ENCODE assay signal across 8 mouse cellular contexts in genomic region chr12:41024512-41024911, GRCm38 (mm10). TPM values are rescaled to one million over a fixed set of nuclear protein-coding genes. Genes with fewer than 3 reads are reported as not detected.
A peak's percentile ranks its signal among the peaks of the same experiment; 100 is the strongest.
DNase-seq lines count a peak whose midpoint lies in the region; ATAC-seq lines count a peak whose summit lies in the region.

No protein-coding gene starts in this region.

- H3K4me1 ChIP-seq in lung, embryonic 15.5 days = no peaks in the 10 kb centered on the region
- H3K4me1 ChIP-seq in embryonic facial prominence, embryonic 15.5 days = no peaks in the 10 kb centered on the region
- peaks cover 6% of the 10 kb centered on the region; the same call in 1 of the 2 replicates for H3K4me1 ChIP-seq in limb, embryonic 10.5 days

- no peaks in the 10 kb centered on the region for H3K27me3 ChIP-seq in lung, embryonic 15.5 days
- H3K27me3 ChIP-seq in embryonic facial prominence, embryonic 15.5 days = no peaks in the 10 kb centered on the region
- no peaks in the 10 kb centered on the region for H3K27me3 ChIP-seq in limb, embryonic 10.5 days (ENCODE audit: low read depth, poor library complexity, severe bottlenecking)
- H3K27me3 ChIP-seq in splenic B cell, adult 2 months (ENCODE audit: control insufficient read depth, insufficient read depth, low read length, poor library complexity, severe bottlenecking) = no peaks in the 10 kb centered on the region

- H3K27ac ChIP-seq in lung, embryonic 15.5 days = peak overlapping the region; percentile 37; the same call in 1 of the 2 replicates
- H3K27ac ChIP-seq in embryonic facial prominence, embryonic 15.5 days (replicated peaks) = peak overlapping the region; percentile 31; the same call in 1 of the 2 replicates
- peak overlapping the region; percentile 90 for H3K27ac ChIP-seq in limb, embryonic 10.5 days

- peak overlapping the region; percentile 76 for H3K9ac ChIP-seq in lung, embryonic 15.5 days
- H3K9ac ChIP-seq in embryonic facial prominence, embryonic 15.5 days = peak overlapping the region; percentile 63

- no peak for DNase-seq in lung, adult 18-20 months
- DNase-seq in limb, embryonic 10.5 days (ENCODE audit: low spot score) = peak; percentile 31
- peak; percentile 13 for DNase-seq in splenic B cell, adult 2 months (ENCODE audit: low read depth, low spot score)
- DNase-seq in layer of hippocampus, adult 8-10 months (ENCODE audit: low spot score in 2 of 2) = no peak
- no peak for DNase-seq in ovary, postnatal 14 days (ENCODE audit: low spot score)
- DNase-seq in ovary, adult 18-20 months (ENCODE audit: low spot score) = no peak

- 3% methylated on average over 9 of the region's 9 CpGs for WGBS in lung, embryonic 15.5 days
- WGBS in embryonic facial prominence, embryonic 15.5 days = 13% methylated on average over 9 of the region's 9 CpGs
- 15% methylated on average over 9 of the region's 9 CpGs for WGBS in limb, embryonic 10.5 days

- peak overlapping the region; percentile 63 for H3K4me3 ChIP-seq in lung, embryonic 15.5 days
- peak overlapping the region; percentile 63 for H3K4me3 ChIP-seq in embryonic facial prominence, embryonic 15.5 days (replicated peaks)
- peak overlapping the region; percentile 77 for H3K4me3 ChIP-seq in limb, embryonic 10.5 days

- no peaks in the 10 kb centered on the region for H3K36me3 ChIP-seq in lung, embryonic 15.5 days
- H3K36me3 ChIP-seq in embryonic facial prominence, embryonic 15.5 days = no peaks in the 10 kb centered on the region
- no peaks in the 10 kb centered on the region for H3K36me3 ChIP-seq in limb, embryonic 10.5 days
- no peaks in the 10 kb centered on the region for H3K36me3 ChIP-seq in splenic B cell, adult 2 months (ENCODE audit: control insufficient read depth, insufficient read depth, low read length, poor library complexity, severe bottlenecking)

- no peaks in the 10 kb centered on the region for H3K9me3 ChIP-seq in lung, embryonic 15.5 days
- H3K9me3 ChIP-seq in embryonic facial prominence, embryonic 15.5 days (replicated peaks) = no peaks in the 10 kb centered on the region
- no peaks in the 10 kb centered on the region for H3K9me3 ChIP-seq in limb, embryonic 10.5 days (replicated peaks)

- H3K4me2 ChIP-seq in lung, embryonic 15.5 days = peak overlapping the region; percentile 79
- H3K4me2 ChIP-seq in embryonic facial prominence, embryonic 15.5 days (replicated peaks) = peak overlapping the region; percentile 76

- ATAC-seq in lung, embryonic 15.5 days (ENCODE audit: borderline replicate concordance, extremely low read depth, low FRiP score, low TSS enrichment) = no peak
- no peak for ATAC-seq in embryonic facial prominence, embryonic 15.5 days (ENCODE audit: insufficient number of reproducible peaks, low FRiP score, low TSS enrichment, low read depth)

RNA-seq across cellular contexts. Expression of gene Immp2l, which starts 0.6 kb away (rescaled TPM):
- 8.7 and 10.0 TPM in 2 replicates for polyA plus RNA-seq in lung, embryonic 15.5 days (2015; fragmentation: Nextera tagmentation; extraction: Ambion mirVana)
- polyA plus RNA-seq in embryonic facial prominence, embryonic 15.5 days (2015; fragmentation: Nextera tagmentation; extraction: Ambion mirVana) = 11.0 and 11.2 TPM in 2 replicates
- 8.5 and 10.6 TPM in 2 replicates for polyA plus RNA-seq in limb, embryonic 10.5 days (2016; fragmentation: Nextera tagmentation; extraction: Ambion mirVana)
- 1 to 10 TPM; 4.8 to 8.9 (median 5.4) TPM for total RNA-seq in layer of hippocampus, adult 8-10 months (2022)

Comparison
In these comparisons a context has a peak if more than half of its experiments do, and no peak if none do; other contexts are left out.
1. H3K27ac ChIP-seq: peak in every context shown above with its lines; median percentile 90 in limb, embryonic 10.5 days; 37 in lung, embryonic 15.5 days; 31 in embryonic facial prominence, embryonic 15.5 days.
2. DNase-seq: peak in limb, embryonic 10.5 days (single experiment) and splenic B cell, adult 2 months (single experiment); none in lung, adult 18-20 months (0 of 2), layer of hippocampus, adult 8-10 months (0 of 2), ovary, postnatal 14 days (single experiment) and ovary, adult 18-20 months (single experiment).
3. Peak in every context shown above with its lines, with median percentiles within 50 percentile points of each other: H3K4me3 ChIP-seq.